Mouse (Mus musculus) gastrocnemius, adult 8-10 months (tissue): Measurements from ENCODE around the gene Dst. TPM values are rescaled to one million over a fixed set of nuclear protein-coding genes. Genes with fewer than 3 reads are reported as not detected.

Source experiments
- DNase-seq, 2 experiments: peaks; one replicate each; pipeline ENCODE4 v3.0.0; 2022; ENCODE audit warnings: low spot score in 2 of 2
- total RNA-seq, 4 experiments: library from RNA; stranded (reverse); gene quantifications; 2 replicates each; pipeline ENCODE4 v1.2.4; 2022

The Dst gene
- total RNA-seq, 4 experiments from 2014 or later, result 270 to 449 (median 334) TPM

GRCm38 (mm10) chr1:34124376-34124775, 216.4 kb downstream of the Dst start:
- DNase-seq, result no peak

GRCm38 (mm10) chr1:34125148-34125547, 217.1 kb downstream of the Dst start:
- no peak for DNase-seq

GRCm38 (mm10) chr1:34127714-34128474, 219.9 kb downstream of the Dst start:
- DNase-seq, result no peak

GRCm38 (mm10) chr1:34128796-34129195, 220.8 kb downstream of the Dst start:
- no peak for DNase-seq

- peak in 1 of 2 experiments; percentile 22 for DNase-seq
These were observed 221.7 kb downstream of the Dst start for GRCm38 (mm10) chr1:34129691-34130090.

GRCm38 (mm10) chr1:34130804-34131203, 222.8 kb downstream of the Dst start:
- no peak for DNase-seq

- no peak for DNase-seq
These were observed 224.8 kb downstream of the Dst start for GRCm38 (mm10) chr1:34132875-34133274.

GRCm38 (mm10) chr1:34135535-34135934, 227.5 kb downstream of the Dst start:
- DNase-seq, result no peak

GRCm38 (mm10) chr1:34139191-34139853, 231.3 kb downstream of the Dst start:
- DNase-seq, result no peak

GRCm38 (mm10) chr1:34139871-34140471, 231.9 kb downstream of the Dst start:
- DNase-seq, result no peak

GRCm38 (mm10) chr1:34140686-34141085, 232.7 kb downstream of the Dst start:
- no peak for DNase-seq

GRCm38 (mm10) chr1:34142951-34143580, 235.0 kb downstream of the Dst start:
- DNase-seq, result no peak

GRCm38 (mm10) chr1:34144826-34145225, 236.8 kb downstream of the Dst start:
- no peak for DNase-seq

- DNase-seq, result no peak
These were observed 240.0 kb downstream of the Dst start for GRCm38 (mm10) chr1:34148039-34148438.

GRCm38 (mm10) chr1:34150416-34151093, 242.5 kb downstream of the Dst start:
- DNase-seq, result no peak

- no peak for DNase-seq
These were observed 244.7 kb downstream of the Dst start for GRCm38 (mm10) chr1:34152683-34153082.

GRCm38 (mm10) chr1:34156058-34156457, 248.0 kb downstream of the Dst start:
- no peak for DNase-seq

GRCm38 (mm10) chr1:34157702-34158101, 249.7 kb downstream of the Dst start:
- DNase-seq, result no peak

- DNase-seq, result no peak
These were observed 250.8 kb downstream of the Dst start for GRCm38 (mm10) chr1:34158822-34159221.

GRCm38 (mm10) chr1:34159898-34160297, 251.9 kb downstream of the Dst start:
- no peak for DNase-seq

- DNase-seq, result peak; percentile 80 to 89
These were observed 256.7 kb downstream of the Dst start for GRCm38 (mm10) chr1:34164616-34165295.
